Mouse (Mus musculus) MEL (cell line): ENCODE measurements at regions not wholly inside any gene's neighbourhood (a gene's known extent, or its start where the extent isn't known, plus 50 kb on each side); places are given as distances from the start of the nearest gene placed in this dataset.

ENCODE experiments used
- CTCF ChIP-seq, 3 experiments: IDR thresholded peaks in 2 of 3; conservative IDR thresholded peaks in 1 of 3; 2 replicates each; pipeline ENCODE4 v1.5.1; 2011 to 2012; ENCODE audit warnings: low read length in 3 of 3, low read depth in 2 of 3, mild to moderate bottlenecking in 2 of 3, improper control_type of control experiment in 1 of 3, inconsistent platforms in 1 of 3, mixed read lengths in 1 of 3, moderate library complexity in 1 of 3; ENCODE audit not compliant: control insufficient read depth in 1 of 3, insufficient read depth in 1 of 3, poor library complexity in 1 of 3, severe bottlenecking in 1 of 3
- ETS1 ChIP-seq: IDR thresholded peaks from 2 replicates; pipeline ENCODE4 v1.6.1; 2012; ENCODE audit warnings: low read depth, mild to moderate bottlenecking, inconsistent platforms, low read length, improper control_type of control experiment, moderate library complexity
- GATA1 ChIP-seq: IDR thresholded peaks from 2 replicates; pipeline ENCODE4 v1.6.1; 2011; ENCODE audit warnings: low read depth, low read length, improper control_type of control experiment
- JUND ChIP-seq: IDR thresholded peaks from 2 replicates; pipeline ENCODE4 v1.6.1; 2011; ENCODE audit warnings: low read depth, mild to moderate bottlenecking, improper control_type of control experiment, low read length
- MAFK ChIP-seq: IDR thresholded peaks from 2 replicates; pipeline ENCODE4 v1.6.1; 2011; ENCODE audit warnings: low read depth, mild to moderate bottlenecking, low read length, improper control_type of control experiment, borderline replicate concordance
- NELFE ChIP-seq: IDR thresholded peaks from 2 replicates; pipeline ENCODE4 v1.6.1; 2011; ENCODE audit warnings: low read depth, low read length, improper control_type of control experiment
- POLR2AphosphoS2 ChIP-seq: IDR thresholded peaks from 2 replicates; pipeline ENCODE4 v1.6.1; 2011; ENCODE audit warnings: low read length, improper control_type of control experiment

GRCm38 (mm10) chr2:116639935-116640334 is 238.6 kb upstream of the Tmco5 start:
- TF ChIP-seq MAFK (no peak), NELFE (no peak), GATA1 (no peak), ETS1 (no peak), POLR2AphosphoS2 (no peak), JUND (no peak), CTCF (IDR thresholded peaks at IDR 0.05 in 2 of 3, conservative IDR thresholded peaks at IDR 0.05 in 1 of 3; ENCODE audit: control insufficient read depth in 1 of 3, insufficient read depth in 1 of 3, low read depth in 2 of 3, low read length in 3 of 3, poor library complexity in 1 of 3, severe bottlenecking in 1 of 3) (no peak)
